Mouse (Mus musculus) midbrain, embryonic 11.5 days (tissue): ENCODE measurements at regions not wholly inside any gene's neighbourhood (a gene's known extent, or its start where the extent isn't known, plus 50 kb on each side); places are given as distances from the start of the nearest gene placed in this dataset.

Source experiments
- ATAC-seq: fragments of 200-750 bp; cut with Nextera tagmentation; 2 replicates; pipeline ENCODE4 v1.8.0; 2017; ENCODE audit warnings: moderate TSS enrichment, moderate library complexity; ENCODE audit not compliant: low FRiP score
- DNase-seq: peaks from one replicate; pipeline ENCODE4 v3.0.0; 2015; ENCODE audit warnings: low spot score; ENCODE audit errors: missing footprints
- H3K27ac ChIP-seq: fragments of 300-500 bp; sonication (generic); 2 replicates; pipeline ENCODE4 v1.5.1; 2014; ENCODE audit warnings: low read depth, low read length
- H3K27me3 ChIP-seq: fragments of 300-500 bp; sonication (generic); 2 replicates; pipeline ENCODE4 v1.6.1; 2014; ENCODE audit warnings: mild to moderate bottlenecking, low read length, moderate library complexity, mixed read lengths; ENCODE audit not compliant: control insufficient read depth, insufficient read depth
- H3K36me3 ChIP-seq: fragments of 300-500 bp; sonication (generic); 2 replicates; pipeline ENCODE4 v1.6.1; 2014; ENCODE audit warnings: mild to moderate bottlenecking, low read length, moderate library complexity, mixed read lengths; ENCODE audit not compliant: control insufficient read depth, insufficient read depth
- H3K4me1 ChIP-seq: fragments of 300-500 bp; sonication (generic); 2 replicates; pipeline ENCODE4 v1.6.1; 2014; ENCODE audit warnings: low read length; ENCODE audit not compliant: control insufficient read depth, insufficient read depth
- H3K4me2 ChIP-seq: fragments of 300-500 bp; sonication (generic); 2 replicates; pipeline ENCODE4 v1.6.1; 2014; ENCODE audit warnings: mild to moderate bottlenecking, moderate library complexity
- H3K4me3 ChIP-seq: fragments of 300-500 bp; sonication (generic); 2 replicates; pipeline ENCODE4 v1.5.1; 2014; ENCODE audit warnings: low read depth, low read length
- H3K9ac ChIP-seq: fragments of 300-500 bp; sonication (generic); 2 replicates; pipeline ENCODE4 v1.6.1; 2014; ENCODE audit warnings: low read length
- H3K9me3 ChIP-seq: fragments of 300-500 bp; sonication (generic); 2 replicates; pipeline ENCODE4 v1.6.1; 2016; ENCODE audit warnings: low read length; ENCODE audit not compliant: control insufficient read depth
- WGBS: fragments of 180-500 bp; shearing (Covaris S2); extraction: QIAGEN DNeasy Blood & Tissue Kit; methylation state at CpG from one replicate; pipeline ENCODE4 v1.1.7; 2014; 5-methylcytosine and 5-hydroxymethylcytosine counted together

- H3K4me3 ChIP-seq = no peak overlapping the region
- no peak overlapping the region for H3K9ac ChIP-seq
- ATAC-seq = no peak
- H3K9me3 ChIP-seq = no peaks in the 10 kb centered on the region
- no peaks in the 10 kb centered on the region for H3K27me3 ChIP-seq
- no peak overlapping the region for H3K27ac ChIP-seq
- no peaks in the 10 kb centered on the region for H3K4me1 ChIP-seq
- H3K4me2 ChIP-seq = no peak overlapping the region
- no peaks in the 10 kb centered on the region for H3K36me3 ChIP-seq
- no peak for DNase-seq
- 83% methylated on average over 4 of the region's 4 CpGs for WGBS
Measured at GRCm38 (mm10) chr11:48464036-48464435, 336.1 kb upstream of the Rack1 start.

DNA sequence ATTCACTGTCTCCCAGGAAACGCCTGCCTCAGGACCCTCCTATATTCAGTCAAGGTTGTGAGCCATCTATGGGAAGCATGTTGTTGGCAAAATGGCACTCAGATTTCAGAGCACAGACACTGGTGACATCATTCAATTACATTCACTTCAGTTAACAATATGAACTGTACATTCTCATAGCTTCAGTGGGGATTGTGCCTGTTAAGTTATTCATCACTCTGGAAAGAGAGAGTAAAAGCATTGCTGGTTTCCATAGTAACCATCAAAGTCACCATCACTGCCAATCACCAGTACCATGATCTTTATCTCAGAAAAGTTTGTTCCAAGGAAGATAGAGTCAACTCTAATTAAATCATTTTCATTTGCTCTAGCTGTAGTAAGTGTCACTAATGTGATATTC lies 350.2 kb upstream of the Rack1 start:
- H3K27ac ChIP-seq = no peak overlapping the region
- no peaks in the 10 kb centered on the region for H3K36me3 ChIP-seq
- no peaks in the 10 kb centered on the region for H3K9me3 ChIP-seq
- no peak overlapping the region for H3K4me2 ChIP-seq
- no peaks in the 10 kb centered on the region for H3K4me1 ChIP-seq
- no peak overlapping the region for H3K9ac ChIP-seq
- ATAC-seq = no peak
- H3K27me3 ChIP-seq = no peaks in the 10 kb centered on the region
- no peak for DNase-seq
- no peak overlapping the region for H3K4me3 ChIP-seq
- WGBS = 93% methylated on average over 1 of the region's 1 CpGs

DNA sequence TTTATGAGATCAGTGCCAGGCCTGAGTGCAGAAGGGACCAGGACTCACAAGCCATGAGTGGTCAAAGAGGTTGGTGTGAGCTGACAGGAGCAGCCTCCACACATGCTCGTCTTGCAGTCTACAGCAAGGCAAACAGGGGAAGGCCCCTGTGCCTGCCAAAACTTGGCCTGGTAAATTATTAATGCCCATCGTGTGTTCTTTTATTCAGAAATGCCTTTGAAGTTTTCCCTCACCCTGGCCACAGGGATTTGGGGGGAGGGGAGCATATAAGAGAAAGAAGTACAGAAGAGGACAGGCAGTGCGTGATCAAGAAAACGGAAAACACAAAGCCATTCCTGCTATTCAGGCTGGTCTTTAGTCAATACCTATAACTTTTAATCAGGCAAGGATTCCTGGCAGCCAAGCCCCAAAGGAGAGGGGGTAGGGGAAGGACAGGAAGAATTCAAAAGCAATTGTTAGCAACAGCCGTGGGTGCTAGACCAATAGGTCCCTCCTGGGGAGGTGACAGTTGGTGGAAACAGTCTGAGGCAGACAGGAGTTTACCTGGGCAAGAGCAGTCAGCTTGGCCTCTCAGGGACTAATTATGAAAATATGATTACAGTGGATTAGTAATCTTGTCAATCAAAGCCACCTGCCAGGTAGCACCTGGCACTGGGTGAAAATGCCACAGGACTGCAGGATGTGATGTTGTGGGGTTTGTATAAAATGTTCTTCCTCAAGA lies 357.4 kb upstream of the Rack1 start:
- no peak overlapping the region for H3K27ac ChIP-seq
- no peak overlapping the region for H3K9ac ChIP-seq
- no peak for ATAC-seq
- no peaks in the 10 kb centered on the region for H3K27me3 ChIP-seq
- H3K4me1 ChIP-seq = no peaks in the 10 kb centered on the region
- DNase-seq = no peak
- H3K36me3 ChIP-seq = no peaks in the 10 kb centered on the region
- no peak overlapping the region for H3K4me3 ChIP-seq
- H3K9me3 ChIP-seq = no peaks in the 10 kb centered on the region
- no peak overlapping the region for H3K4me2 ChIP-seq
- WGBS = 55% methylated on average over 5 of the region's 5 CpGs

DNA sequence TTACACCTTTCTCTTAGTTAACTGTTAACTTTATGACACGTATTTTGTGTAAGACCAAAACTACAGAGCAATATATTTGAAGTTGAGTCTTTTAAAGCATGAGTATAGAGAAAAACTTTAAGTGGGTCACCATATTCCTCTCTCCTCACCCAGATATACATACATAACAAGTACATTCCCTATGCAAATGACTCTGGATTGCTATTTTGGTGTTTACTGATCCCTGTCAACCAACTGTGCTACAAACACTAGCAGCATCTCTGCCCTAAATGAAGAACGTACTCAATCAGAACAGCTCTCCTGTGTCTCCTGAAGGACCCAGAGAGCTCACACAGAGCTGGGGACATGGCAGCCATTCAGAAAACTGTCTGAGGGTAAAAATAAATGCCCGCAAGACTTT lies 363.4 kb upstream of the Rack1 start:
- H3K9ac ChIP-seq = no peak overlapping the region
- no peak overlapping the region for H3K4me3 ChIP-seq
- ATAC-seq = no peak
- WGBS = 90% methylated on average over 3 of the region's 3 CpGs
- no peaks in the 10 kb centered on the region for H3K9me3 ChIP-seq
- no peaks in the 10 kb centered on the region for H3K4me1 ChIP-seq
- no peaks in the 10 kb centered on the region for H3K36me3 ChIP-seq
- H3K27ac ChIP-seq = no peak overlapping the region
- DNase-seq = no peak
- no peaks in the 10 kb centered on the region for H3K27me3 ChIP-seq
- no peak overlapping the region for H3K4me2 ChIP-seq

GRCm38 (mm10) chr11:48431316-48431715 lies 368.8 kb upstream of the Rack1 start:
- Histone ChIP-seq H3K27me3 (no peaks in the 10 kb centered on the region), H3K27ac (no peak overlapping the region)

DNA sequence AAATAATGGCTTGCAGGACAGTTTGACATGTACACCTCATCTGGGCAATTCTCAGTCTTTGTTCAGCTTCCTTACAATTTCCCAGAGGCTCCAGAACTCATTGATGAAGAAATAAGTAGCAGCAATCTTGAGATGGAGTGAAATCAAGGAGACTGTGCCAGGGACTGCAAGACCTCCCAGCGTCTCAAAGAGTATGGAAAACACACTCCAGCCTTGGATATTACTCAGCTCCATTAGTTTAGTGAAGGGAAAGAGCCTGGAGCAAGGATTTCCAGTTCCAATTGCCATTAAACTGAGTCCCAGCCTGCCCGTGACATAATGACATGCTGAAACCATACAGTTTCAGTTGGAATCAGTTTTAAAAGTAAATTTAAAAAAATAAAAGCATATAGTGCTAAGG lies 372.7 kb upstream of the Rack1 start:
- Histone ChIP-seq H3K4me2 (no peak overlapping the region), H3K9ac (no peak overlapping the region), H3K27ac (no peak overlapping the region), H3K4me1 (no peaks in the 10 kb centered on the region), H3K4me3 (no peak overlapping the region), H3K27me3 (no peaks in the 10 kb centered on the region), H3K36me3 (no peaks in the 10 kb centered on the region), H3K9me3 (no peaks in the 10 kb centered on the region)
- DNase-seq = no peak
- WGBS = 70% methylated on average over 2 of the region's 2 CpGs
- ATAC-seq = no peak

More at GRCm38 (mm10) chr11:48431316-48431715, 368.8 kb upstream of the Rack1 start:
- no peaks in the 10 kb centered on the region for H3K9me3 ChIP-seq
- no peak for ATAC-seq
- H3K4me1 ChIP-seq = no peaks in the 10 kb centered on the region
- DNase-seq = no peak
- H3K9ac ChIP-seq = no peak overlapping the region
- no peak overlapping the region for H3K4me2 ChIP-seq
- H3K4me3 ChIP-seq = no peak overlapping the region
- no peaks in the 10 kb centered on the region for H3K36me3 ChIP-seq

DNA sequence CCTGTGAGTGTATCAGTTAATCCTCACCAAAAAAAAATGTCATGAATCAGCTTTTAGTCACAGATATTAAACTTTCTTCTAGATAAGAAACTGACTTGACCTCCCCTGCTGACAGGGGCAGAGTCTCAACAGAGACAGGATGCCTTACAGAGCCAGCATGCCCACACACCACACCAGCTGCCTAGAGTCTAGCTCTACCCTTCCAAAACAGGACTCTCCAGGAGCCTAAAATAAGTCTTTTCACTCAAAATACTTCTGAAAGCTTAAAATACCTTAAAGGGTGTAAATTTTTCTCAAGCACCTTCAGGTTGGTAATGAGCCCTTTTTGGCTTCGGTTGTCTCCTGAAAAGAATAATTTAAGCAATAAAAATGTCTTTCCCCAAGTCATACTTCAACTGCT lies 373.7 kb upstream of the Rack1 start:
- Histone ChIP-seq H3K4me3 (no peak overlapping the region), H3K27me3 (no peaks in the 10 kb centered on the region), H3K4me1 (no peaks in the 10 kb centered on the region), H3K27ac (no peak overlapping the region), H3K36me3 (no peaks in the 10 kb centered on the region), H3K4me2 (no peak overlapping the region), H3K9ac (no peak overlapping the region), H3K9me3 (no peaks in the 10 kb centered on the region)
- ATAC-seq (no peak), DNase-seq (no peak)
- WGBS = 87% methylated on average over 1 of the region's 1 CpGs

- WGBS = 80% methylated on average over 6 of the region's 6 CpGs
- DNase-seq = no peak
- H3K4me1 ChIP-seq = no peaks in the 10 kb centered on the region
- H3K36me3 ChIP-seq = no peaks in the 10 kb centered on the region
- H3K4me2 ChIP-seq = no peak overlapping the region
- H3K4me3 ChIP-seq = no peak overlapping the region
- ATAC-seq = peak; percentile 65
- no peak overlapping the region for H3K9ac ChIP-seq
- no peak overlapping the region for H3K27ac ChIP-seq
- no peaks in the 10 kb centered on the region for H3K27me3 ChIP-seq
- no peaks in the 10 kb centered on the region for H3K9me3 ChIP-seq
Measured at GRCm38 (mm10) chr11:48418066-48418756, 381.9 kb upstream of the Rack1 start.

DNA sequence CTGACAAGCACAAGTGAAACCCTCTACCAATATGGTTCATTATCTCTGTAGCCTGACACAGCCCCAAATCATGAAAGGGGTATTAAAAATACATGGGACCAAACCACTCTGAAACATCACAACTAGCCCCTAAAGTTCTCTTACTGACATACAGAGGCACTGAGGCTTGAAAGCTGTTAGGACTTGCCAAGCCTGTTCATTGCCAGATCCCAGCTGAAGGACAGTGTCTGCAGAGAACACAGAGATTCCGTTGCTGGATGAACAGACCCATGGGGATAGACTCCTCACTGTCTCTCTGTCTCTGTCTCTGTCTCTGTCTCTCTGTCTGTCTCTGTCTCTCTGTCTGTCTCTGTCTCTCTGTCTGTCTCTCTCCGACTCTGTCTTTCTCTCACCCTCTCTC lies 382.5 kb upstream of the Rack1 start:
- ATAC-seq (no peak), DNase-seq (no peak)
- no peaks in the 10 kb centered on the region for H3K27me3 ChIP-seq
- no peak overlapping the region for H3K4me2 ChIP-seq
- H3K9ac ChIP-seq = no peak overlapping the region
- 77% methylated on average over 2 of the region's 2 CpGs for WGBS
- no peak overlapping the region for H3K27ac ChIP-seq
- no peak overlapping the region for H3K4me3 ChIP-seq
- no peaks in the 10 kb centered on the region for H3K4me1 ChIP-seq
- H3K36me3 ChIP-seq = no peaks in the 10 kb centered on the region
- H3K9me3 ChIP-seq = no peaks in the 10 kb centered on the region
